Mouse (Mus musculus): ENCODE data around the gene Ppp1ca. TPM values are rescaled to one million over a fixed set of nuclear protein-coding genes. Genes with fewer than 3 reads are reported as not detected.

Ppp1ca gene
- polyA plus RNA-seq, 1 experiment from 2014 or later, result 589 TPM

DNA sequence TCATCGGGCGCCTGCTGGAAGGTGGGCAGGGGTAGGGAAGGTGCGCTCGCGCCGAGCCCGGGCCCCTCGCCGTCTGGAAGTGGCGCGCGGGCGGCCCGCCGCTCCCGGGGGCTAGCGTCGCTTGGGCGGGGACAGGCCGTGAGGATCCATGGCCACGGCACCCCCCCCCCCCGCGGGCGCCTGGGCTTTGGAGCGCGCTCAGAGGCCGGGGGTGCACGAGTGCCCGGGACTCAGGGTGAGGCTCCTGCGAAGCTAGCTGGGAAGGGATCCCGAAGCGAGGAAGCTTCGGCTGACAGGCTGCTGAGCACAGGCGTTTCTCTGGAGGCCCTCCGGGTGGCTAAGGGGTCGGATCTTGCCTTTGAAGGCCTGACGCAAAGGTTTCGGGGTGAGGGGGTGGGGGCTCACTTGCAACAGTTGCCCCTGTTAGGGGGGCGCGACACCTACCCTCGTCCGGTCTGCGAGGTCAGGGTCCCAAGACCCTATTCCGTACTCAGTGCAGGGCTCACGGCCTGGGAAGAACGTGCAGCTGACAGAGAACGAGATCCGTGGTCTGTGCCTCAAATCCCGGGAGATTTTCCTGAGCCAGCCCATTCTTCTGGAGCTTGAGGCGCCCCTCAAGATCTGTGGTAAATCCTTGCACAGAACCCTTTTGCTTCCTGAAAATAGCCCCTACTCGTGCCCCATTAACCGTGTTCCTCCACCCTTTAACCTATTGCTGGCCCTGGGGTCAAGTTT lies 553 bp downstream of the Ppp1ca start:
- Histone ChIP-seq H3K27ac (replicated peaks) (peak overlapping the region; percentile 94), H3K4me3 (replicated peaks) (peak overlapping the region; percentile 97), H3K4me2 (peak overlapping the region; percentile 93), H3K36me3 (peaks cover 41% of the 10 kb centered on the region), H3K27me3 (replicated peaks) (no peaks in the 10 kb centered on the region), H3K9ac (replicated peaks) (peak overlapping the region; percentile 99), H3K4me1 (peaks cover 50% of the 10 kb centered on the region), H3K9me3 (replicated peaks) (no peaks in the 10 kb centered on the region)
- under 1% methylated on average over 44 of the region's 52 CpGs for WGBS
- ATAC-seq (ENCODE audit: low FRiP score), result peak; percentile 62

DNA sequence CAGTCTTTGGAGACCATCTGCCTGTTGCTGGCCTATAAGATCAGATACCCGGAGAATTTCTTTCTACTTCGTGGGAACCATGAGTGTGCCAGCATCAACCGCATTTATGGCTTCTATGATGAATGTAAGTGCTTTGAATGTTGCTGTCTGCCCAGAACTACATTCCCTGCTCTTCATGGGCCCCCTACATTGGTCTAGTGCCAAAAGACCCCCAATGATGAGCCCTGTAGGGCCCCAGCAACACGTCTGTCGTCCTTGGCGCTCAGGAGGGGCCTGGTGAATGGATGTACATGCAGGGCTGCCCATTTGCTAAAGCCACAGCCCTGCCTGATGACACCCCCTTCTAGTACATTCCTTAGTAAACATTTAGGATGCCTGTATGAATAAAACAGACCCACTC lies 1.3 kb downstream of the Ppp1ca start:
- Histone ChIP-seq H3K4me1 (peaks cover 50% of the 10 kb centered on the region), H3K36me3 (peaks cover 42% of the 10 kb centered on the region), H3K27ac (replicated peaks) (peak overlapping the region; percentile 94), H3K4me3 (replicated peaks) (peak overlapping the region; percentile 97), H3K4me2 (peak overlapping the region; percentile 93), H3K9me3 (replicated peaks) (no peaks in the 10 kb centered on the region), H3K27me3 (replicated peaks) (no peaks in the 10 kb centered on the region), H3K9ac (replicated peaks) (peak overlapping the region; percentile 99)
- WGBS, result 58% methylated on average over 6 of the region's 6 CpGs
- no peak for ATAC-seq (ENCODE audit: low FRiP score)

DNA sequence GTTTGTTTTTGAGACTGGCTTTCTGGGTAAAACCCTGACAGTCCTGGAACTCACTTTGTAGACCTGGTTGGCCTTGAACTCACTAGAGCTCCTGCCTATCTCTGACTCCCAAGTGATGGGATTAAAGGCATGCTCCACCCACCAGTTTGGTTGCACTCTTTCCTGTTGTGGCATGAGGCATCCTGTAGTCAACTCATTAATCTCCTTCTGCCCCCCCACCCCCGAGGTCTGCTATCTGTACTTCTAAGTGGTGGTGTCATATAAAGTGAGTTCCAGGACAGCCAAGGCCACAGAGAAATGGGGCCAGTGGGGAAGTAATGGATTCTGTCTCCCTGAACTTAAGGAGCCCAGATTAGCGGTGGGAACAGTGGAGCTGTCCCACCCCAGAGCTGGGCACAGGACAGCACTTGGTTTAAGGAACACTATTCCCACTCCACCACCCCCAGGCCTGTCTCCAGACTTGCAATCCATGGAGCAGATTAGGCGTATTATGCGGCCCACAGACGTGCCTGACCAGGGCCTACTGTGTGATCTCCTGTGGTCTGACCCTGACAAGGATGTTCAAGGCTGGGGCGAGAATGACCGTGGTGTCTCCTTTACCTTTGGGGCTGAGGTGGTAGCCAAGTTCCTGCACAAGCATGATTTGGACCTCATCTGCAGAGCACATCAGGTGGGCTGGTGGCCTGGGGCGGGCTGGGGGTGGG lies 2.3 kb downstream of the Ppp1ca start:
- Histone ChIP-seq H3K4me1 (peaks cover 51% of the 10 kb centered on the region), H3K4me3 (replicated peaks) (no peak overlapping the region), H3K27ac (replicated peaks) (0 out of 2 replicates have a peak overlapping the region, but pooled peaks have one; percentile 13), H3K9ac (replicated peaks) (no peak overlapping the region), H3K4me2 (peak overlapping the region; percentile 93; the same call in 1 of the 2 replicates), H3K27me3 (replicated peaks) (no peaks in the 10 kb centered on the region), H3K36me3 (peaks cover 48% of the 10 kb centered on the region), H3K9me3 (replicated peaks) (no peaks in the 10 kb centered on the region)
- ATAC-seq (ENCODE audit: low FRiP score), result no peak
- WGBS, result 89% methylated on average over 8 of the region's 8 CpGs

DNA sequence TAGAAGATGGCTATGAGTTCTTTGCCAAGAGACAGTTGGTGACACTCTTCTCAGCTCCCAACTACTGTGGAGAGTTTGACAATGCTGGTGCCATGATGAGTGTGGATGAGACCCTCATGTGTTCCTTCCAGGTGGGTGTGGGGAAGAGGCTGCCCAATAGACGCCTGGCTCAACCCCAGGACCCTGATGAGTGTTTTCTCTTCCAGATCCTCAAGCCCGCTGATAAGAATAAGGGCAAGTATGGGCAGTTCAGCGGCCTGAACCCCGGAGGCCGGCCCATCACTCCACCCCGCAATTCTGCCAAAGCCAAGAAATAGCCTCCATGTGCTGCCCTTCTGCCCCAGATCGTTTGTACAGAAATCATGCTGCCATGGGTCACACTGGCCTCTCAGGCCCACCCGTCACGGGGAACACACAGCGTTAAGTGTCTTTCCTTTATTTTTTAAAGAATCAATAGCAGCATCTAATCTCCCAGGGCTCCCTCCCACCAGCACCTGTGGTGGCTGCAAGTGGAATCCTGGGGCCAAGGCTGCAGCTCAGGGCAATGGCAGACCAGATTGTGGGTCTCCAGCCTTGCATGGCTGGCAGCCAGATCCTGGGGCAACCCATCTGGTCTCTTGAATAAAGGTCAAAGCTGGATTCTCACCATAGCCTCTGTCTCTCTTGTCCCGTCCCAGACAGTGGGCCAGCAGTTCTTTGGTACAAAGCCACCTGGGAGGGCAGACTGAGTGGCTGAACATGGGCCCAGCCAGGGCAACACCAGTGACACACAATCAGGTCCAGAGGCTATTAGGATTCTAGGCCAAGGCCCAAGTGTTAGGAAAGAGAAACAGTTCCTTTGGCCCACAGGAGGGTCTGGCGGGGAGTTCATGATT lies 3.1 kb downstream of the Ppp1ca start:
- H3K4me1 ChIP-seq, result peaks cover 57% of the 10 kb centered on the region
- H3K9ac ChIP-seq (replicated peaks), result no peak overlapping the region
- 79% methylated on average over 12 of the region's 12 CpGs for WGBS
- no peaks in the 10 kb centered on the region for H3K9me3 ChIP-seq (replicated peaks)
- 0 out of 2 replicates have a peak overlapping the region, but pooled peaks have one; percentile 13 for H3K27ac ChIP-seq (replicated peaks)
- no peak overlapping the region for H3K4me3 ChIP-seq (replicated peaks)
- peaks cover 51% of the 10 kb centered on the region for H3K36me3 ChIP-seq
- ATAC-seq (ENCODE audit: low FRiP score), result no peak
- H3K4me2 ChIP-seq, result no peak overlapping the region
- H3K27me3 ChIP-seq (replicated peaks), result no peaks in the 10 kb centered on the region

DNA sequence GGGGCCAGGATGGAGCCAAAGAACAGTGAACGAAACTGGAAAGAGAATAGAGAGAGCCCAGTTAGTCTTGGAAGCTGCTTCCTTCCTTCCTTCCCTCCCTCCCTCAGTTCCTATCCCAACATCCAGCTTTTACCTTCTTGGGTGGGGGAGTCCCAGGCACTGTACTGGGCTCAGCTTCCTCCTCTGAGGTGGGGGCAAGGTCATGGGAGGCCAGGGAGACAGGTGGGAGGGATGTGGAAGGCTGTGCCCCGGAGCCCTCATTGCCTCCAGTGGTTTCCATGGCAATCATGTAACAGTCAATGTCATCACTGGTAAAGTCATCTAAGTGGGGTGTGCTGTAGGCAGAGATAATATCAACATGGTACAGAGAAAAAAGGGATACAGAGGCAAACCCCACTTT lies 4.2 kb downstream of the Ppp1ca start:
- WGBS, result 63% methylated on average over 2 of the region's 2 CpGs

DNA sequence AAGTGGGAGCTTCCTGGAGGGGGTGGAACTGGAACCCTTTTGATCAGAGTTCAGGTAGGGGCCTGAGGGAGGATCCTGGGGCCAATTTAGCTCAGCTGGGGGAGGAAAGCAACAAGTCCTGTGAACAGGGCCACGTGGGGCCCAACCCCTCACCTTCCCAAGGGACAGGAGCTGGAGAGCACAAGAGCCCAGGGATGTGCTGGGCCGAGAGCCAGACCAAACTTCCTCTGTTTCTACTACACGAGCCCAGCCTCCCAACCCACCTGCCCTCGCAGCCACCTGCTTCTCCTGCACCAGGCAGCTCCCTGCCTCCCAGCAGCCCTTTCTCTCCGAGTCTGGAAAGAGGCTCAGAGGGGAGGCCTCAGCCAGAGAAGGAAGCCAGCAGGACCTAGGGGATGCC lies 4.7 kb downstream of the Ppp1ca start:
- no peak for ATAC-seq (ENCODE audit: low FRiP score)
- Histone ChIP-seq H3K4me3 (replicated peaks) (no peak overlapping the region), H3K27me3 (replicated peaks) (no peaks in the 10 kb centered on the region), H3K27ac (replicated peaks) (no peak overlapping the region), H3K9ac (replicated peaks) (no peak overlapping the region), H3K9me3 (replicated peaks) (no peaks in the 10 kb centered on the region), H3K36me3 (peaks cover 51% of the 10 kb centered on the region), H3K4me2 (no peak overlapping the region), H3K4me1 (peaks cover 63% of the 10 kb centered on the region)
- WGBS, result 30% methylated on average over 5 of the region's 5 CpGs

More for the DNA sequence above, 4.2 kb downstream of the Ppp1ca start:
- Histone ChIP-seq H3K9me3 (replicated peaks) (no peaks in the 10 kb centered on the region), H3K9ac (replicated peaks) (no peak overlapping the region), H3K4me1 (peaks cover 64% of the 10 kb centered on the region), H3K27ac (replicated peaks) (no peak overlapping the region), H3K27me3 (replicated peaks) (no peaks in the 10 kb centered on the region), H3K4me3 (replicated peaks) (no peak overlapping the region), H3K36me3 (peaks cover 51% of the 10 kb centered on the region), H3K4me2 (no peak overlapping the region)
- no peak for ATAC-seq (ENCODE audit: low FRiP score)

DNA sequence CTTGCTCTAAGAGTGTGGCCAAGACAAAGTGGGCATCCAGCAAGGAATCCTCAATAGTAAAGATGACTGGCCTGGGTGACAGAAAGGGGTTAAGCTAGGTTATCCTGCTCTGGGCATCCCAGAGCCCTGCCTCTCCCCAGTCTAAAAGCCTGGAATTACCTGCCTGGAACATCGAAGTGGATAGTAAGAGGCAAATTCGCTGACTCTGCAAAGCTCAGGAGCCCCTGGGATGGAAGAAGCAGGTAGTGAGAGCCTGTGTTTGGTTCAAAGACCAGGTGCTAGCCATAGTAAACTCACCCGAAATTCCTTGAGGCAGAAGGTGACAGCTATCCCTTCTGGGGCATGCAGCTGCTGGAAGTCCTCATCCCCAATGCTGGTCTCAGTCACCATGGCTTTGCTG lies 5.3 kb downstream of the Ppp1ca start:
- Histone ChIP-seq H3K36me3 (peaks cover 51% of the 10 kb centered on the region), H3K27me3 (replicated peaks) (no peaks in the 10 kb centered on the region), H3K9ac (replicated peaks) (no peak overlapping the region), H3K27ac (replicated peaks) (no peak overlapping the region), H3K4me1 (peaks cover 65% of the 10 kb centered on the region), H3K9me3 (replicated peaks) (no peaks in the 10 kb centered on the region), H3K4me2 (no peak overlapping the region), H3K4me3 (replicated peaks) (no peak overlapping the region)
- no peak for ATAC-seq (ENCODE audit: low FRiP score)
- 69% methylated on average over 3 of the region's 3 CpGs for WGBS

DNA sequence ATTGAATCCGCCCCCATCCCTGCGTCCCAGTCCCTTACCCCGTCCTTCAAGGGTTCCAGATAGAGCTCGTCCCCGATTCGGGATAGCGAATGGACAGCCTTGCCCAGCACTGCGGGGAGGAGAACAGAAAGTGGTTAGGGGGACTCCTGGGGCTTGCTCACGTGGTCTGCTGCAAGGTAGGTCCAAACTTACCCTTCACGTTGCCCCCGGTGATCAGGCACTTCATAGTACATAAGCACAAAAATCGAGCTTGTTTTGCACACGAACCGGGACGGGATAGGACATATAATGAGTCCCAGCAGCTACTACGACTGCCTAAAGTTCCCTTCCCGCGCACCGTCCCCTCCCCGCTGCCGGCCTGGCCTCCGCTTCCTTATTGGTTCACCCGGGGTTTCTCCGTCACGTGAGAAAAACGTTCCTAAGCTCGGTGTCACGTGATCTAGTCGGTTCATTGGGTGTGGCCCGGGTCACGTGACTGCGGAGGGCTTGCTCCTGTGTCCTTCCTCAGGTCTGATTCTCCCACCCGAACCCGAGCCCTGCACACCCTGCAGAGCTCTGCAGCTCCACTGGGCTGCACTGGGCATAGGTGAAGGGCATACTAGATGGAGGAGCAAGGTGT lies 9.5 kb downstream of the Ppp1ca start, which contains the start of gene Rad9a:
Gene Rad9a (minus strand): TSS at position 372 of the 619 bp plus-strand sequence.
- Histone ChIP-seq H3K27ac (replicated peaks) (peak within 1 kb of the TSS; percentile 73), H3K36me3 (peaks cover 20% of the 10 kb centered on the region), H3K4me3 (replicated peaks) (peak within 1 kb of the TSS; percentile 51), H3K27me3 (replicated peaks) (peaks cover 16% of the 10 kb centered on the region; the same call in 1 of the 2 replicates), H3K4me2 (peak within 1 kb of the TSS; percentile 97), H3K4me1 (peaks cover 34% of the 10 kb centered on the region), H3K9me3 (replicated peaks) (no peaks in the 10 kb centered on the region), H3K9ac (replicated peaks) (peak within 1 kb of the TSS; percentile 80)
- ATAC-seq (ENCODE audit: low FRiP score), result peak; percentile 88
- WGBS, result under 1% methylated on average over 34 of the region's 34 CpGs

DNA sequence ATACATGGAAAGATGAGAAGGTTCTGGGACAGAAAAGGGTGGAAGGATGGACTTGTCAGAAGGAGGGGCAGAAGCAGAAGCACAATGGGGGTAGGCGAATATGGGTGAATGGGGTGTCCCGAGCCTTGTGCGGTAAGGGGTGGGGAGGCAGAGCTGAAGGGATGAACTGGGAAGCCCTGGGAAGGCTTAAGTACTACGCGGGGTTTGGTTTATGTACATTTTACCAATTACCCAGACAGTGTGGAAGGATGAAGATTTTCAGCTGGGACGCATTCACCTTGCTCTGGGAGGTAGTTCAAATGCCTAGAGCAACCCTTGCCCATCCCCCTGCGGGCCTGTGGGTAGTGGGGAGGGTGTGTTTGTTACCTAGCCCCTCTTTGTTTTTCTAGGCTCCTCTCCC lies 10.3 kb downstream of the Ppp1ca start:
- Histone ChIP-seq H3K4me1 (peaks cover 30% of the 10 kb centered on the region), H3K4me3 (replicated peaks) (peak overlapping the region; percentile 51), H3K27ac (replicated peaks) (peak overlapping the region; percentile 73), H3K36me3 (peaks cover 12% of the 10 kb centered on the region), H3K4me2 (peak overlapping the region; percentile 97), H3K27me3 (replicated peaks) (peaks cover 16% of the 10 kb centered on the region; the same call in 1 of the 2 replicates), H3K9ac (replicated peaks) (peak overlapping the region; percentile 80), H3K9me3 (replicated peaks) (no peaks in the 10 kb centered on the region)
- ATAC-seq (ENCODE audit: low FRiP score), result peak; percentile 30; the same call in 1 of the 2 replicates
- WGBS, result 37% methylated on average over 7 of the region's 7 CpGs

DNA sequence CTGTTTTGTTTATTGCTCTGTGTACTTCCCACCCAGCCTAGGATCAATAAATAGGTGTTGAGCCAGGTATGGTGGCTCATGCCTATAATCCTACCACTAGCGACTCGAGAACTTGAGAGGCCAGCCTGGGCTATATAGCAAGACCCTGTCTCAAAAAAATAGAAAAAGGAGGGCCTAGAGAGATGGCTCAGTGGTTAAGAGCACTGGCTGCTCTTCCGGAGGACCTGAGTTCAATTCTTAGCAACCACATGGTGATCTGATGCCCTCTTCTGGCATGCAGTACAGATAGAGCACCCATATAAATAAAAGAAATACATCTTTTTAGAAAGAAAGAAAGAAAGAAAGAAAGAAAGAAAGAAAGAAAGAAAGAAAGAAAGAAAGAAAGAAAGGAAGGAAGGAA lies 11.3 kb downstream of the Ppp1ca start:
- Histone ChIP-seq H3K36me3 (peaks cover 9% of the 10 kb centered on the region; the same call in 1 of the 2 replicates), H3K9ac (replicated peaks) (no peak overlapping the region), H3K27me3 (replicated peaks) (peaks cover 16% of the 10 kb centered on the region; the same call in 1 of the 2 replicates), H3K4me3 (replicated peaks) (no peak overlapping the region), H3K9me3 (replicated peaks) (no peaks in the 10 kb centered on the region), H3K4me1 (peaks cover 30% of the 10 kb centered on the region), H3K4me2 (no peak overlapping the region), H3K27ac (replicated peaks) (no peak overlapping the region)
- WGBS, result 69% methylated on average over 3 of the region's 3 CpGs
- no peak for ATAC-seq (ENCODE audit: low FRiP score)

Measured in neural tube, embryonic 15.5 days (tissue).